Mouse (Mus musculus) megakaryocyte, embryonic 14.5 days (primary cell): ENCODE measurements around the gene Acad11.

ENCODE experiments used
- FLI1 ChIP-seq: IDR thresholded peaks from 2 replicates; pipeline ENCODE4 v1.6.1; 2012; ENCODE audit warnings: low read length, inconsistent platforms, mixed read lengths
- GATA1 ChIP-seq: IDR thresholded peaks from 3 replicates; pipeline ENCODE4 v1.6.1; 2012; ENCODE audit warnings: mixed read lengths, low read length, inconsistent platforms, borderline replicate concordance

DNA sequence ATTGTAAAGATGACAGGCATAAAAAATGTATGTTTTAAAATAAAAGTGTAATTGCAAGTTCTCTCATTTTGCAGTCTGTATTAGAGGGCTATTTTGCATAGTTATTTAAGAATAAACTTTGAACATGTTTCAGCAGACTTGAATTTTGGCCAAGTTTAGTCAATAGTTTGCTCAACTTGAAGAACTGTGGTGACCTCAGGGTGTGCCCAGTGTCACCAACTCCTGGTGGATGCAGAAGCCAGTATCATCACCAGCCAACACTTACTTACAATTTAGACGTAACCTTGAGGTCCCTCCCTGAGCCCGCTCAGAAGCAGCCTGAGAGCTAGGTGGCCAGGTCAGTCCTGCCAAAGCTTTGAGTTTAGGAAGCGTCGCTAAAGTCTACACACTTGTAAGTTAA lies 19.5 kb upstream of the Acad11 start:
- no peak for TF ChIP-seq GATA1
- TF ChIP-seq FLI1: no peak
